Mouse (Mus musculus) MEL (cell line): ENCODE data around the gene Pola1. TPM values are rescaled to one million over a fixed set of nuclear protein-coding genes. Genes with fewer than 3 reads are reported as not detected.

Source experiments
- DNase-seq: peaks from one replicate; pipeline ENCODE4 v3.0.0; 2011; ENCODE audit warnings: low read depth, low spot score
- H3K27ac ChIP-seq: 2 replicates; pipeline ENCODE4 v1.5.1; 2012; ENCODE audit warnings: low read depth, mild to moderate bottlenecking, control low read depth, low read length, moderate library complexity; ENCODE audit not compliant: control insufficient read depth
- H3K27me3 ChIP-seq, 2 experiments: fragments of 150-350 bp in 1 of 2; sonication (generic) in 1 of 2; 2 replicates each; pipeline ENCODE4 v1.6.1; 2012; ENCODE audit warnings: low read length in 2 of 2, mild to moderate bottlenecking in 2 of 2, improper control_type of control experiment in 1 of 2, moderate library complexity in 1 of 2; ENCODE audit not compliant: insufficient read depth in 2 of 2, control insufficient read depth in 1 of 2
- H3K36me3 ChIP-seq, 2 experiments: 2 replicates each; pipeline ENCODE4 v1.6.1; 2012 to 2014; ENCODE audit warnings: low read length in 2 of 2, improper control_type of control experiment in 1 of 2, inconsistent platforms in 1 of 2, mild to moderate bottlenecking in 1 of 2; ENCODE audit not compliant: insufficient read depth in 2 of 2, control insufficient read depth in 1 of 2
- H3K4me1 ChIP-seq, 2 experiments: fragments of 150-350 bp in 1 of 2; sonication (generic) in 1 of 2; 2 replicates each; pipeline ENCODE4 v1.6.1; 2012; ENCODE audit warnings: low read length in 2 of 2, improper control_type of control experiment in 1 of 2, mild to moderate bottlenecking in 1 of 2; ENCODE audit not compliant: insufficient read depth in 2 of 2, control insufficient read depth in 1 of 2
- H3K4me3 ChIP-seq, 2 experiments: fragments of 150-350 bp in 1 of 2; sonication (generic) in 1 of 2; 2 replicates each; pipeline ENCODE4 v1.5.1; 2012; ENCODE audit warnings: low read depth in 2 of 2, low read length in 2 of 2, mild to moderate bottlenecking in 2 of 2, moderate library complexity in 2 of 2, control low read depth in 1 of 2, improper control_type of control experiment in 1 of 2; ENCODE audit not compliant: control insufficient read depth in 1 of 2, insufficient read depth in 1 of 2
- H3K79me2 ChIP-seq: 2 replicates; pipeline ENCODE4 v1.6.1; 2012; ENCODE audit warnings: mild to moderate bottlenecking, low read length, moderate library complexity; ENCODE audit not compliant: control insufficient read depth, poor library complexity, insufficient read depth
- H3K9ac ChIP-seq: 2 replicates; pipeline ENCODE4 v1.6.1; 2012; ENCODE audit warnings: low read depth, mild to moderate bottlenecking, control low read depth, low read length, moderate library complexity; ENCODE audit not compliant: control insufficient read depth, poor library complexity, severe bottlenecking
- H3K9me3 ChIP-seq: fragments of 150-350 bp; sonication (generic); replicated peaks from 2 replicates; pipeline ENCODE4 v1.6.1; 2012; ENCODE audit warnings: mild to moderate bottlenecking, low read length, improper control_type of control experiment, moderate library complexity; ENCODE audit not compliant: insufficient read depth
- BHLHE40 ChIP-seq: IDR thresholded peaks from 2 replicates; pipeline ENCODE4 v1.6.1; 2012; ENCODE audit warnings: low read depth, mild to moderate bottlenecking, inconsistent platforms, low read length, improper control_type of control experiment, borderline replicate concordance
- CHD1 ChIP-seq: IDR thresholded peaks from 2 replicates; pipeline ENCODE4 v1.6.1; 2012; ENCODE audit warnings: low read depth, mild to moderate bottlenecking, inconsistent platforms, low read length, improper control_type of control experiment
- CHD2 ChIP-seq: IDR thresholded peaks from 2 replicates; pipeline ENCODE4 v1.6.1; 2011; ENCODE audit warnings: low read length, improper control_type of control experiment
- CTCF ChIP-seq, 3 experiments: IDR thresholded peaks in 2 of 3; conservative IDR thresholded peaks in 1 of 3; 2 replicates each; pipeline ENCODE4 v1.5.1; 2011 to 2012; ENCODE audit warnings: low read length in 3 of 3, low read depth in 2 of 3, mild to moderate bottlenecking in 2 of 3, improper control_type of control experiment in 1 of 3, inconsistent platforms in 1 of 3, mixed read lengths in 1 of 3, moderate library complexity in 1 of 3; ENCODE audit not compliant: control insufficient read depth in 1 of 3, insufficient read depth in 1 of 3, poor library complexity in 1 of 3, severe bottlenecking in 1 of 3
- E2F4 ChIP-seq: IDR thresholded peaks from 2 replicates; pipeline ENCODE4 v1.6.1; 2011; ENCODE audit warnings: low read depth, low read length, improper control_type of control experiment, borderline replicate concordance
- ELF1 ChIP-seq: IDR thresholded peaks from 2 replicates; pipeline ENCODE4 v1.6.1; 2014; ENCODE audit warnings: low read depth, mild to moderate bottlenecking, inconsistent platforms, low read length, improper control_type of control experiment, moderate library complexity
- EP300 ChIP-seq, 2 experiments: IDR thresholded peaks; 2 replicates each; pipeline ENCODE4 v1.6.1; 2011; ENCODE audit warnings: improper control_type of control experiment in 2 of 2, low read length in 2 of 2, low read depth in 1 of 2, mild to moderate bottlenecking in 1 of 2
- ETS1 ChIP-seq: IDR thresholded peaks from 2 replicates; pipeline ENCODE4 v1.6.1; 2012; ENCODE audit warnings: low read depth, mild to moderate bottlenecking, inconsistent platforms, low read length, improper control_type of control experiment, moderate library complexity
- GATA1 ChIP-seq: IDR thresholded peaks from 2 replicates; pipeline ENCODE4 v1.6.1; 2011; ENCODE audit warnings: low read depth, low read length, improper control_type of control experiment
- KAT2A ChIP-seq: conservative IDR thresholded peaks from 2 replicates; pipeline ENCODE4 v1.6.1; 2012; ENCODE audit warnings: low read depth, low read length, improper control_type of control experiment, inconsistent platforms
- MAFK ChIP-seq: IDR thresholded peaks from 2 replicates; pipeline ENCODE4 v1.6.1; 2011; ENCODE audit warnings: low read depth, mild to moderate bottlenecking, low read length, improper control_type of control experiment, borderline replicate concordance
- MAX ChIP-seq: IDR thresholded peaks from 2 replicates; pipeline ENCODE4 v1.6.1; 2011; ENCODE audit warnings: low read length, improper control_type of control experiment
- MAZ ChIP-seq: IDR thresholded peaks from 2 replicates; pipeline ENCODE4 v1.6.1; 2012; ENCODE audit warnings: low read depth, mild to moderate bottlenecking, inconsistent platforms, low read length, improper control_type of control experiment
- MEF2A ChIP-seq: IDR thresholded peaks from 2 replicates; pipeline ENCODE4 v1.6.1; 2014; ENCODE audit warnings: low read depth, mild to moderate bottlenecking, inconsistent platforms, low read length, improper control_type of control experiment; ENCODE audit not compliant: poor library complexity, insufficient replicate concordance, severe bottlenecking; ENCODE audit errors: extremely low read depth
- MXI1 ChIP-seq: IDR thresholded peaks from 2 replicates; pipeline ENCODE4 v1.6.1; 2011; ENCODE audit warnings: mild to moderate bottlenecking, low read depth, low read length, improper control_type of control experiment
- MYB ChIP-seq: IDR thresholded peaks from 2 replicates; pipeline ENCODE4 v1.6.1; 2011; ENCODE audit warnings: mild to moderate bottlenecking, low read depth, low read length, improper control_type of control experiment
- MYC ChIP-seq: IDR thresholded peaks from 2 replicates; pipeline ENCODE4 v1.6.1; 2011; ENCODE audit warnings: low read depth, mild to moderate bottlenecking, low read length, improper control_type of control experiment, moderate library complexity
- NELFE ChIP-seq: IDR thresholded peaks from 2 replicates; pipeline ENCODE4 v1.6.1; 2011; ENCODE audit warnings: low read depth, low read length, improper control_type of control experiment
- POLR2A ChIP-seq, 2 experiments: IDR thresholded peaks; 2 replicates each; pipeline ENCODE4 v1.6.1; 2011 to 2012; ENCODE audit warnings: low read length in 2 of 2, mild to moderate bottlenecking in 2 of 2, control low read depth in 1 of 2, improper control_type of control experiment in 1 of 2, low read depth in 1 of 2, moderate library complexity in 1 of 2; ENCODE audit not compliant: control insufficient read depth in 1 of 2, insufficient read depth in 1 of 2, poor library complexity in 1 of 2
- POLR2AphosphoS2 ChIP-seq: IDR thresholded peaks from 2 replicates; pipeline ENCODE4 v1.6.1; 2011; ENCODE audit warnings: low read length, improper control_type of control experiment
- POLR2AphosphoS5 ChIP-seq: IDR thresholded peaks from 2 replicates; pipeline ENCODE4 v1.6.1; 2012; ENCODE audit warnings: low read depth, borderline replicate concordance, mild to moderate bottlenecking, inconsistent platforms, low read length, moderate library complexity, mixed read lengths
- RAD21 ChIP-seq: IDR thresholded peaks from 2 replicates; pipeline ENCODE4 v1.6.1; 2011; ENCODE audit warnings: mild to moderate bottlenecking, low read depth, low read length, improper control_type of control experiment
- RCOR1 ChIP-seq: IDR thresholded peaks from 2 replicates; pipeline ENCODE4 v1.6.1; 2012; ENCODE audit warnings: low read depth, mild to moderate bottlenecking, inconsistent platforms, low read length, improper control_type of control experiment
- SIN3A ChIP-seq: IDR thresholded peaks from 2 replicates; pipeline ENCODE4 v1.6.1; 2012; ENCODE audit warnings: low read length, improper control_type of control experiment, inconsistent platforms
- SMC3 ChIP-seq: IDR thresholded peaks from 2 replicates; pipeline ENCODE4 v1.6.1; 2011; ENCODE audit warnings: low read depth, low read length, improper control_type of control experiment
- TAL1 ChIP-seq: IDR thresholded peaks from 2 replicates; pipeline ENCODE4 v1.6.1; 2012; ENCODE audit warnings: mild to moderate bottlenecking, inconsistent platforms, low read length, moderate library complexity, mixed read lengths
- TBP ChIP-seq: IDR thresholded peaks from 2 replicates; pipeline ENCODE4 v1.8.0; 2011; ENCODE audit warnings: low read depth, low read length, improper control_type of control experiment
- TCF12 ChIP-seq: IDR thresholded peaks from 2 replicates; pipeline ENCODE4 v1.6.1; 2014; ENCODE audit warnings: low read depth, mild to moderate bottlenecking, inconsistent platforms, low read length, improper control_type of control experiment, moderate library complexity
- USF1 ChIP-seq: IDR thresholded peaks from 2 replicates; pipeline ENCODE4 v1.6.1; 2014; ENCODE audit warnings: low read depth, mild to moderate bottlenecking, inconsistent platforms, low read length, improper control_type of control experiment, moderate library complexity
- USF2 ChIP-seq, 2 experiments: IDR thresholded peaks; 2 replicates each; pipeline ENCODE4 v1.6.1; 2011 to 2012; ENCODE audit warnings: improper control_type of control experiment in 2 of 2, low read length in 2 of 2, borderline replicate concordance in 1 of 2, inconsistent platforms in 1 of 2, low read depth in 1 of 2, mild to moderate bottlenecking in 1 of 2; ENCODE audit not compliant: insufficient read depth in 1 of 2
- ZC3H11A ChIP-seq: IDR thresholded peaks from 2 replicates; pipeline ENCODE4 v1.6.1; 2012; ENCODE audit warnings: low read depth, mild to moderate bottlenecking, inconsistent platforms, low read length, improper control_type of control experiment
- ZKSCAN1 ChIP-seq: IDR thresholded peaks from 2 replicates; pipeline ENCODE4 v1.6.1; 2012; ENCODE audit warnings: low read depth, mild to moderate bottlenecking, inconsistent platforms, low read length, improper control_type of control experiment, moderate library complexity
- ZMIZ1 ChIP-seq: IDR thresholded peaks from 2 replicates; pipeline ENCODE4 v1.6.1; 2012; ENCODE audit warnings: low read depth, mild to moderate bottlenecking, inconsistent platforms, low read length, improper control_type of control experiment, moderate library complexity
- ZNF384 ChIP-seq: IDR thresholded peaks from 2 replicates; pipeline ENCODE4 v1.6.1; 2012; ENCODE audit warnings: low read depth, mild to moderate bottlenecking, inconsistent platforms, low read length, improper control_type of control experiment
- polyA plus RNA-seq, 2 experiments: library from polyadenylated mRNA; stranded (reverse) in 1 of 2; unstranded in 1 of 2; fragments of >175 nt in 1 of 2; fragments of >200 nt in 1 of 2; gene quantifications; 2 replicates each; pipeline versions ENCODE4 v1.2.1 to v1.2.4; 2012; ENCODE audit warnings: low replicate concordance in 2 of 2, low read depth in 1 of 2; ENCODE audit not compliant: insufficient read length in 2 of 2, insufficient read depth in 1 of 2, missing spikeins in 1 of 2
- total RNA-seq: library from RNA; depleted of rRNA; stranded (reverse); fragments of 300-350 nt; gene quantifications from 2 replicates; pipeline ENCODE4 v1.2.3, GENCODE M21; 2012

Pola1 gene
- total and polyA plus RNA-seq, 3 experiments, result 26.8 to 38.7 (median 36.1) TPM

DNA sequence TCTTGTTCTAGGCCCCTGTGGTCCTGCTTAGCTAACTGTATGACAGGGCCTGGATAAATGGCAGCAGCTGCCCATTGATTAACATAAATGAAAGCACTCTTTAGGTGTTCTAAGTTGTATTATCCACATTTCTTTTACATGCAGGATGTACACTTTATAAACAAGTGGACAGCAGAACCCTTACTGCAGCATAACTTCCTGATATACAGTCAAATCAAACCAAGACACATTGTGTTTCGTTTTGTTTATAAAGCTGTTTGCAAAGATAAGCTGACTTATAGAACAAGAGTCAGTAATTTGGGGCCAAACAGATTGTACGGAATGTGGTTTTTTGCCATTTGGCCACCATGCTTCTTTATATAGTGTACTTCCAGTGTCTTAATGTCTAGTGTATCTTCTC is 312.0 kb downstream of the Pola1 start:
- DNase-seq, result peak; percentile 17
- Histone ChIP-seq H3K9ac (no peak overlapping the region), H3K27ac (no peak overlapping the region), H3K4me3 (no peak overlapping the region), H3K4me1 (no peaks in the 10 kb centered on the region), H3K9me3 (no peaks in the 10 kb centered on the region), H3K79me2 (no peaks in the 10 kb centered on the region), H3K27me3 (no peaks in the 10 kb centered on the region), H3K36me3 (no peaks in the 10 kb centered on the region)
- TF ChIP-seq EP300 (IDR thresholded peaks at IDR 0.05; ENCODE audit: low read depth in 1 of 2, low read length in 2 of 2) (peak in 1 of 2 experiments; percentile 40; a peak in 2 of 4 replicates), CHD2 (no peak), TAL1 (peak; percentile 65), E2F4 (no peak), USF2 (IDR thresholded peaks at IDR 0.05; ENCODE audit: borderline replicate concordance in 1 of 2, insufficient read depth in 1 of 2, low read depth in 1 of 2, low read length in 2 of 2) (no peak), SIN3A (no peak), MXI1 (no peak), ELF1 (no peak), POLR2AphosphoS5 (no peak), RAD21 (no peak), ZKSCAN1 (no peak), KAT2A (no peak), ZNF384 (no peak), ZC3H11A (no peak), TBP (no peak), NELFE (no peak), POLR2AphosphoS2 (no peak), MAFK (no peak), RCOR1 (no peak), MYC (no peak), SMC3 (no peak), CHD1 (no peak), GATA1 (0 out of 2 replicates have a peak, but pooled peaks have one; percentile 30), ZMIZ1 (no peak), TCF12 (peak; percentile 47; the same call in 1 of the 2 replicates), POLR2A (IDR thresholded peaks at IDR 0.05; ENCODE audit: control insufficient read depth in 1 of 2, insufficient read depth in 1 of 2, low read depth in 1 of 2, low read length in 2 of 2, poor library complexity in 1 of 2) (no peak), MYB (no peak), ETS1 (no peak), CTCF (IDR thresholded peaks at IDR 0.05 in 2 of 3, conservative IDR thresholded peaks at IDR 0.05 in 1 of 3; ENCODE audit: control insufficient read depth in 1 of 3, insufficient read depth in 1 of 3, low read depth in 2 of 3, low read length in 3 of 3, poor library complexity in 1 of 3, severe bottlenecking in 1 of 3) (no peak), MAX (no peak), BHLHE40 (no peak), MAZ (no peak), USF1 (no peak), MEF2A (no peak)
